Mouse (Mus musculus) hindbrain, embryonic 11.5 days (tissue): Measurements from ENCODE around the gene Abr. TPM values are rescaled to one million over a fixed set of nuclear protein-coding genes. Genes with fewer than 3 reads are reported as not detected.

ENCODE experiments used
- ATAC-seq: fragments of 200-750 bp; cut with Nextera tagmentation; 2 replicates; pipeline ENCODE4 v1.8.0; 2017; ENCODE audit warnings: mild to moderate bottlenecking, moderate TSS enrichment, moderate library complexity; ENCODE audit not compliant: low FRiP score
- DNase-seq: peaks from one replicate; pipeline ENCODE4 v3.0.0-alpha.2; 2015; ENCODE audit warnings: low spot score
- H3K27ac ChIP-seq: fragments of 300-500 bp; sonication (generic); 2 replicates; pipeline ENCODE4 v1.5.1; 2014; ENCODE audit warnings: mild to moderate bottlenecking, low read depth, low read length
- H3K27me3 ChIP-seq: fragments of 300-500 bp; sonication (generic); 2 replicates; pipeline ENCODE4 v1.6.1; 2014; ENCODE audit warnings: mild to moderate bottlenecking, low read length, moderate library complexity, mixed read lengths; ENCODE audit not compliant: control insufficient read depth, insufficient read depth
- H3K36me3 ChIP-seq: fragments of 300-500 bp; sonication (generic); 2 replicates; pipeline ENCODE4 v1.6.1; 2014; ENCODE audit warnings: mild to moderate bottlenecking, low read length, moderate library complexity, mixed read lengths; ENCODE audit not compliant: control insufficient read depth, insufficient read depth
- H3K4me1 ChIP-seq: fragments of 300-500 bp; sonication (generic); replicated peaks from 2 replicates; pipeline ENCODE4 v1.6.1; 2014; ENCODE audit warnings: low read length, mixed read lengths; ENCODE audit not compliant: control insufficient read depth, insufficient read depth
- H3K4me2 ChIP-seq: fragments of 300-500 bp; sonication (generic); replicated peaks from 2 replicates; pipeline ENCODE4 v1.6.1; 2014; ENCODE audit warnings: mild to moderate bottlenecking, low read depth, low read length
- H3K4me3 ChIP-seq: fragments of 300-500 bp; sonication (generic); 2 replicates; pipeline ENCODE4 v1.5.1; 2014; ENCODE audit warnings: low read depth, low read length
- H3K9ac ChIP-seq: fragments of 300-500 bp; sonication (generic); 2 replicates; pipeline ENCODE4 v1.6.1; 2014; ENCODE audit warnings: low read depth, low read length
- H3K9me3 ChIP-seq: fragments of 300-500 bp; sonication (generic); 2 replicates; pipeline ENCODE4 v1.6.1; 2016; ENCODE audit warnings: low read length; ENCODE audit not compliant: control insufficient read depth
- WGBS: fragments of 180-500 bp; shearing (Covaris S2); extraction: QIAGEN DNeasy Blood & Tissue Kit; methylation state at CpG from one replicate; pipeline ENCODE4 v1.1.7; 2014; 5-methylcytosine and 5-hydroxymethylcytosine counted together
- polyA plus RNA-seq: library from polyadenylated mRNA; unstranded; fragments of >200 nt; fragmentation: Nextera tagmentation; extraction: Ambion mirVana; gene quantifications from 2 replicates; pipeline ENCODE4 v1.2.1, GENCODE M21; 2014

Abr gene
- polyA plus RNA-seq, 1 experiment from 2014 or later: 35.8 TPM

- H3K4me3 ChIP-seq: no peak overlapping the region
- DNase-seq (no peak), ATAC-seq (no peak)
- no peaks in the 10 kb centered on the region for H3K4me1 ChIP-seq
- no peaks in the 10 kb centered on the region for H3K9me3 ChIP-seq
- no peak overlapping the region for H3K27ac ChIP-seq
- H3K9ac ChIP-seq: no peak overlapping the region
- 89% methylated on average over 2 of the region's 2 CpGs for WGBS
- H3K27me3 ChIP-seq: no peaks in the 10 kb centered on the region
- H3K4me2 ChIP-seq: no peak overlapping the region
- no peaks in the 10 kb centered on the region for H3K36me3 ChIP-seq
Observed at GRCm38 (mm10) chr11:76588032-76588431, 34.1 kb downstream of the Abr start.

- DNase-seq (no peak), ATAC-seq (no peak)
- H3K36me3 ChIP-seq: no peaks in the 10 kb centered on the region
- H3K27me3 ChIP-seq: no peaks in the 10 kb centered on the region
- H3K4me1 ChIP-seq: no peaks in the 10 kb centered on the region
- no peak overlapping the region for H3K9ac ChIP-seq
- WGBS: 79% methylated on average over 1 of the region's 1 CpGs
- no peak overlapping the region for H3K4me3 ChIP-seq
- no peak overlapping the region for H3K4me2 ChIP-seq
- H3K27ac ChIP-seq: no peak overlapping the region
- H3K9me3 ChIP-seq: no peaks in the 10 kb centered on the region
Observed at GRCm38 (mm10) chr11:76587333-76587732, 34.8 kb downstream of the Abr start.

- 47% methylated on average over 3 of the region's 3 CpGs for WGBS
- H3K4me2 ChIP-seq: no peak overlapping the region
- no peak overlapping the region for H3K9ac ChIP-seq
- no peak overlapping the region for H3K4me3 ChIP-seq
- H3K9me3 ChIP-seq: no peaks in the 10 kb centered on the region
- H3K27me3 ChIP-seq: no peaks in the 10 kb centered on the region
- H3K27ac ChIP-seq: no peak overlapping the region
- no peak for ATAC-seq
- H3K36me3 ChIP-seq: no peaks in the 10 kb centered on the region
- DNase-seq: no peak
- H3K4me1 ChIP-seq: no peaks in the 10 kb centered on the region
Observed at GRCm38 (mm10) chr11:76586119-76586518, 36.0 kb downstream of the Abr start.

GRCm38 (mm10) chr11:76577588-76578257, 44.4 kb downstream of the Abr start:
- WGBS: 33% methylated on average over 12 of the region's 12 CpGs
- no peak overlapping the region for H3K4me2 ChIP-seq
- H3K27me3 ChIP-seq: no peaks in the 10 kb centered on the region
- no peaks in the 10 kb centered on the region for H3K4me1 ChIP-seq
- H3K9ac ChIP-seq: no peak overlapping the region
- DNase-seq (peak; percentile 96), ATAC-seq (no peak)
- H3K4me3 ChIP-seq: no peak overlapping the region
- no peaks in the 10 kb centered on the region for H3K36me3 ChIP-seq
- no peak overlapping the region for H3K27ac ChIP-seq
- H3K9me3 ChIP-seq: no peaks in the 10 kb centered on the region

- Histone ChIP-seq H3K4me1 (peaks cover 11% of the 10 kb centered on the region), H3K9me3 (no peaks in the 10 kb centered on the region), H3K27ac (no peak overlapping the region), H3K27me3 (no peaks in the 10 kb centered on the region), H3K9ac (no peak overlapping the region), H3K36me3 (no peaks in the 10 kb centered on the region), H3K4me3 (no peak overlapping the region), H3K4me2 (no peak overlapping the region)
- DNase-seq (no peak), ATAC-seq (no peak)
- 87% methylated on average over 6 of the region's 6 CpGs for WGBS
Observed at GRCm38 (mm10) chr11:76572820-76573385, 49.2 kb downstream of the Abr start.

- DNase-seq: no peak
- H3K9ac ChIP-seq: peak overlapping the region; percentile 86
- peak overlapping the region; percentile 76 for H3K4me3 ChIP-seq
- no peaks in the 10 kb centered on the region for H3K9me3 ChIP-seq
- no peaks in the 10 kb centered on the region for H3K36me3 ChIP-seq
- peaks cover 11% of the 10 kb centered on the region for H3K4me1 ChIP-seq
- peak; percentile 58; the same call in 1 of the 2 replicates for ATAC-seq
- peak overlapping the region; percentile 97 for H3K4me2 ChIP-seq
- 4% methylated on average over 9 of the region's 9 CpGs for WGBS
- no peaks in the 10 kb centered on the region for H3K27me3 ChIP-seq
- H3K27ac ChIP-seq: no peak overlapping the region
Observed at GRCm38 (mm10) chr11:76571613-76571929, 50.5 kb downstream of the Abr start.

- no peak overlapping the region for H3K27ac ChIP-seq
- H3K9ac ChIP-seq: peak overlapping the region; percentile 86
- no peaks in the 10 kb centered on the region for H3K9me3 ChIP-seq
- peak overlapping the region; percentile 76 for H3K4me3 ChIP-seq
- DNase-seq (peak; percentile 76), ATAC-seq (peak; percentile 83)
- H3K36me3 ChIP-seq: no peaks in the 10 kb centered on the region
- under 1% methylated on average over 50 of the region's 66 CpGs for WGBS
- peak overlapping the region; percentile 97 for H3K4me2 ChIP-seq
- no peaks in the 10 kb centered on the region for H3K27me3 ChIP-seq
- peaks cover 11% of the 10 kb centered on the region for H3K4me1 ChIP-seq
Observed at GRCm38 (mm10) chr11:76570741-76571612, 51.1 kb downstream of the Abr start.

- Histone ChIP-seq H3K27ac (no peak overlapping the region), H3K4me3 (peak overlapping the region; percentile 76)
Observed at GRCm38 (mm10) chr11:76570201-76570731, 51.8 kb downstream of the Abr start.

More at GRCm38 (mm10) chr11:76570201-76570731, 51.8 kb downstream of the Abr start:
- Histone ChIP-seq H3K36me3 (no peaks in the 10 kb centered on the region), H3K9me3 (no peaks in the 10 kb centered on the region), H3K4me1 (peaks cover 11% of the 10 kb centered on the region), H3K4me2 (peak overlapping the region; percentile 97), H3K9ac (peak overlapping the region; percentile 86), H3K27me3 (no peaks in the 10 kb centered on the region)
- ATAC-seq (no peak), DNase-seq (peak; percentile 18)
- WGBS: 8% methylated on average over 10 of the region's 10 CpGs
